Mouse (Mus musculus) splenic B cell, adult 2 months (primary cell): ENCODE data around the gene Synpo2.

ENCODE experiments used
- DNase-seq: peaks from one replicate; pipeline ENCODE4 v3.0.0-alpha.2; 2011; ENCODE audit warnings: low read depth, low spot score
- H3K27me3 ChIP-seq: 2 replicates; pipeline ENCODE4 v1.6.1; 2012; ENCODE audit warnings: mild to moderate bottlenecking, low read length, moderate library complexity, mixed read lengths; ENCODE audit not compliant: control insufficient read depth, poor library complexity, insufficient read depth, severe bottlenecking
- H3K36me3 ChIP-seq: 2 replicates; pipeline ENCODE4 v1.6.1; 2012; ENCODE audit warnings: mild to moderate bottlenecking, low read length, moderate library complexity, mixed read lengths; ENCODE audit not compliant: control insufficient read depth, poor library complexity, insufficient read depth, severe bottlenecking

Gene Synpo2

DNA sequence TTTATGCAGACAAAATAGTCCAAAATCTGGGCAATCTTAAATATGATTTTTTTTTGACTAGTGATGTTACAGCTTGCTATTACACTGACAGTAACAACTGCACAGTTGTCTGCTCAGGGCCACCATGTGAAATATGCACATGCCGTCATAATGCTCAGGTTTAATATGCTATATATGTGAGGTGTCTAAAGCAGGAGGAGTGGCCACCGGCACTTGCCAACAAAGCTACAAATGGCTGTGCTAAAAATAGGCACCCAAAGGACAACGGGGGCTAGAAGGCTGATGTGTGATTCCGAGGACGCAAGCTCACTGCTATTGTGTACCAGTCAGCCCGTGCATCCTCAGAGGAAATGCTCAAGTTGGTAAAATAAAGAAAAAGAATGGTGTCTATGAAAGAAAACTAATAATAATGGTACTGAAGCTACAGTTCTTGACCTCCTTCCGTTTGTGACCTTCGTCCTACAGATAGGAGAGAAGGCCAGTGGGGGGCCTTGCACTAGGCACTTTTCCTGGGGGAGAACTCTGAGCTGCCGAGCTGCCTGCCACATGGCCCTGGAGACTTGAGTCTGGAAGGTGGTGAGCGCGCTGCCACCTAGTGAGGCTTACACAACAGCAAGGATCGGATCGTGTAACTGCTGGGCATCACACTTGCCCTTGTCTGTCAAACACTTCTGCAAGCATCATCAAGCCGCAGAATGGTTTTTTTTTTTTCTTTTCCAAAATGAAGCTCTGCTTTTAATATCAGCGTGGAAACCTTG, 120.0 kb downstream of the Synpo2 start:
- no peak for DNase-seq
- H3K27me3 ChIP-seq = no peaks in the 10 kb centered on the region
- H3K36me3 ChIP-seq = no peaks in the 10 kb centered on the region

DNA sequence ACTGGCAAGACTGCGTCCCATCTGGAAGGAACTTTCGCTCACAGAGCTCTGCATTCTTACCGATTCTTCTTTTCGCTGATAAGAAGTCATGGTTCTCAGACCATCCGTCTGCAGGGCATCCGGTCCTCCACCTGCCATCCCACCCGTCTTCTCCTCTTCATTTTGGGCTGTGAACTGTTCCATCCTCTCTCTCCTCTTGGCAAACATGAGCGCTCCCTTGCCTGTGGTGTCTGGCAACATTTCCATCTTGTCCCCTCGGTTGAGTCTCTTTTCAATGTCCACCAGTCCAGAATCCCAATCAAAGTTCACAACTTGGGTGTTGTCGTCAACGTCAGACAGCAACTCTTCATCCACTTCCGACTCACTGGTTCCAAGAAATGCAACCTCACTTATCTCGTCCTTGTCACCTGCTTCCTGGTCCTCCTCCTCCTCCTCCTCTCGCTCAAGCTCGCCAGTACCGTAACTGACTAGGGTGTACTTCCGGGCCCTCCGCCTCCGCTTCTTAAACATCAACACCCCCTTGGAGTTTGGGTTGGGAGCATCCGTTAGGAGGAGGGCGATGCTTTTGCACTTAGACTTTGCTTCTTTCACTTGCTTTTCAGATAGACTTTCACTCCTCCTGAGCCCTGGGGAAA, 121.8 kb downstream of the Synpo2 start:
- H3K27me3 ChIP-seq = no peaks in the 10 kb centered on the region
- no peak for DNase-seq
- no peaks in the 10 kb centered on the region for H3K36me3 ChIP-seq

DNA sequence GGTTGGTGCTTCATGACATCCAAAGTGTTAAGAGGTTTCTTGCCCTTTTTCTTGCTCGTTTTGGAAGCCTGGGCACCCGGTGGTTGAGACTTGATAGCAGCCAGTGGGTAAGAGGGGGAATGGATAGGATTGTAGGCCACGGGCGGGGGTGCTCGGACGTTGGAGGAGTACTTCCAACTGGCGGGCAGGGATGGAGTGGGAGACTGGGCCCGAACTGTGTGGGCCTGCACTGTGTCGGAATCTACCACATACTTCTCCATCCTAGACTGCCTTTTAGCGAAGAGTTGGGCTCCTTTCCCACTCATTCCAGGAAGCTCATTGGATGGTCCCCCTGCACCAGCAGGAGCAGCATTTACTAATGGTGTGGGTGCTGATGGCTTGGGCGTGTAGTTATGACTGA, 123.2 kb downstream of the Synpo2 start:
- H3K27me3 ChIP-seq = no peaks in the 10 kb centered on the region
- no peaks in the 10 kb centered on the region for H3K36me3 ChIP-seq
- DNase-seq = no peak

DNA sequence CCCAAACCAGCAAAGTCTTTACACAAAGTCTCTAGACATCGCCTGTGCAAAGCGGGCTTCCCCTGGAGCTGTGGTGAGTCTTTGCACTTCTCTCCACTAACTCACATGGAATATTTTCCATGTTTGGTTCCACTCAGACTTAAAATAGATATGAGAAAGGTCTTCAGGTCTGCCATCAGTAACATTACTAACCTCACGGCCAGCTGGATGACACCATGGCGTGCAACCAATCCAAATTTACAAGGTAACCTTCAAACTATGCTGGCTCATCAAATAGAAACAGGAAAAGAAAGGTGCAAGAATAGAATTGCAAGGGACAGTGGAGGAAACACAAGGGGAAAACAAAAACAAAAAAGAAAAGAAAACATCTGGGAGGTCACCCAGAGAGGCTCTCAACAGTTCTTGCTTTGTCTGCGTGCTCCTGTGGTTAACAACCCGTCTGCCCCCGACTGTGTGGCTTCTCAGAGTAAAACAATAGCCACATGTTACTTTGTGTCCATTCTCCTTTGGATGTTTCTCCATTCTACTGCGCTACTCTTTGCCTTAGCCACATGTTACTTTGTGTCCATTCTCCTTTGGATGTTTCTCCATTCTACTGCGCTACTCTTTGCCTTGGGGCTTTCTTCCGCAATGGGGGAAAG, 124.8 kb downstream of the Synpo2 start:
- no peaks in the 10 kb centered on the region for H3K36me3 ChIP-seq
- no peak for DNase-seq
- no peaks in the 10 kb centered on the region for H3K27me3 ChIP-seq

DNA sequence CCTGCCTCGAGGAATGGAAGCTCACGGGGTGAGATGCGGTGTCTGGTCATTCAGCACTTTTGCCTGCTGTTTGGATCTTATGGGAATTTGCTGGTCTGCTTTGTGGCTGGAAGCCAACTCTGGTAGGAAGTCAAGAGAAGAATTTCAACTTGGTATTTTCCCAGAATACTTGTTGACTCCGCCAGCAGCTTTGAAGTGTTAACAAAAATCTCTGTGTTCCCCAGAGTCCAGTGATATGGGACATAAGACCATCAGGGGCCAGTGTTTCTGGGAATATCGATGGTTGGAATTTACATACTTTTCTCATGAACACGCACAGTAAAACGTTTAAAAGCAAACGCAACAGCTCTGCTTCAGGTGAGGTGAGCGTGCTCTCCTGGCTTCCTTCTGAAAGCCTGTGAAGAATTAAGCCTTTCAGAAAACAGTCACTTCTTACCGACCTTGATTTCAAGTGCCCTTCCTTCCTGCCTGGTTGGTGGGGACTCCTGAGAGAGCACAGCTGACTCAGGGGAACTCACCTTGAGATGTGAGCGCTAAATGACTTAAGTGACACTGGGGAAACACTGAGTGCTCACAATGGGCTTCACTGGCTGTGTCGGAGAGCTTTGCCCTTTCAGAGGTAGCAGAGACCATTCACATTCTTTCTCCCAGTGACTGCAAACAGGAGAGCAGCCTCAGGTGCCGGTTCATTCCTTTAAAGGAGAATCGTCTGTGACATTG, 128.0 kb downstream of the Synpo2 start:
- DNase-seq = no peak
- no peaks in the 10 kb centered on the region for H3K36me3 ChIP-seq
- no peaks in the 10 kb centered on the region for H3K27me3 ChIP-seq

DNA sequence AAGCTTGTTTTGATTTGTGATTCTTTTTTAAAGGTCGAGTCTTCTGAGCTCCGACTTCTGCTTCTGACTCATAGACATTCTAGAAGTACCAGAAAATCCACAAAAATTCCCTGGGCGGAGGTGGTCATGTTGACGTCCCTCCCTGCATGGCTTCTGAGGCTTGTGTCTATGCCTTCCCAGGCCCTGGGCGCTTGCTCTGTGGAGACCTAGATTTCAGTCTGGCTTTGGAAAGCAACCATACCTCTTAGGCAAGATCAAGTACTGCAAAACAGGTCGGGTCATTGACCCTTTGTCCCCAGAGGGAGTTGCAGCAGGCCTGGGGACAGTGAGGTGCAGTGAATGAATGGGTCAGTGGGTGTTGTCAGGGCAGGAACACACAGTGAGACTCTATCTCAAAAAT, 131.6 kb downstream of the Synpo2 start:
- no peak for DNase-seq
- no peaks in the 10 kb centered on the region for H3K36me3 ChIP-seq
- no peaks in the 10 kb centered on the region for H3K27me3 ChIP-seq

DNA sequence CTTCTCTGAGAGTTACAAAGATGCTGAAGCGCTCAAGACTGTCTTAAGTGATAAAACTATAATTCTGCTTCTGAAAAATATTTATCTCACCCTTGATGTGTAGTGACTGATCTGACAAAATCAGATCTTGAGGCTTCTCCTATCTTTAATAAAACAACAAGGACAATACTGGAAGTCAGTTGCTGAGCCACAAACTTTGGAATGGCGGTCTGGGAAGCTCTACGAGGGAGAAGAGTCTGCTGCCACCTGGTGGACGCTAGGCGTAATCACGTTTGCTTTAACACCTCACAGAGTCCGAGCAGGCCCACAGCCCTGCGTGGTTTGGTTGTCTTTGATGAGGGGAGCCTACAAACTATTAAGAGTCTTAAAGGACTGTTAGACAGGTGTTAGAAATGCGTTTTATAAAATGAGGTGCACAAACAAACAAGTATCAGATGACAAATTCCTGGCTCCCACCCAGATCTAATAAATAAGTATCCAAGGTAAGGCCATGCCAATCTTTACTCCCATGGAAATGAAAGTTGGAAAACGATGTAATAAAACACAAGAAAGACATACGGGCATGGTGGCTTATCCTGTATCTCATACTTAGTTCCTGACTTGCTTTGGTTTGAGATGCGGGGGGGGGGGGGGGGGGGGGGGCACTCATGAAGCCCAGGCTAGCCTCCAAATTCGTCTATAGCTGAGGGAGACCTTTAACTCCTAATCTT, 132.6 kb downstream of the Synpo2 start:
- Histone ChIP-seq H3K27me3 (no peaks in the 10 kb centered on the region), H3K36me3 (no peaks in the 10 kb centered on the region)
- DNase-seq = peak; percentile 74

DNA sequence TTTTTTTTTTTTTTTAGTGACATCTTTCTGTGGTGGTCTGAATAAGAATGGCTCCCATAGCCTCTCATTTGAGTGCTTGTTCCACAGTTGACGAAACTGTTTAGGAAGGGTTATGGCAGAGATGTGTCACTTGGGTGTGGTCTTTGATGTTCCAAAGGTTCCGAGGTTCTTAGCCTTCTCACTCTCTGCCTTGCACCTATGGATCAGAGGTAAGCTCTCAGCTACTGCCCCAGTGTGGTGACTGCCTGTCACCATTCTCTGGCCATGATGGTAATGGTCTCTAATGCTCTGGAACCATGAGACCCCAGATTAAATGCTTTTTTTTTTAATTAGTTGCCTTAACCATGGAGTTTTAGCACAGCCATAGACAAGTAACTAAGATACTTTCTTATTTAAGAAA, 134.2 kb downstream of the Synpo2 start:
- no peaks in the 10 kb centered on the region for H3K27me3 ChIP-seq
- no peak for DNase-seq

DNA sequence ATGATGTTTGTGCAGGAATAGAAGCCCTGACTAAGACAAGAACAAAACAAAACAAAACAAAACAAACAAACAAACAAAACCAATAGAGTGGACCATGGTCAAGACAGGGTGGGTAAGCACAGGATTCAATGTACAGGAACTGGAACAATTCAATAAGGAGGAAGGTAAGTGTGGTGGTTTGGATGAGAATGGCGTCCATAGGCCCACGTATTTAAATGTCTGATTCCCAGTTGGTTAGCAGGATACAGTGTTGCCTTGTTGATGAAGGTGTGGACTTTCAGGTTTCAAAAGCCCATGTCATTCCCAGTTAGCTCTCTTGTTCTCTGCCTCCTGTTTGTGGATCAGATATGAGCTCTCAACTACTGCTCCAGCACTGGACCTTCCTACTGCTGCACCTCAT, 140.8 kb downstream of the Synpo2 start:
- Histone ChIP-seq H3K27me3 (no peaks in the 10 kb centered on the region), H3K36me3 (no peaks in the 10 kb centered on the region)
- DNase-seq = no peak

More for the DNA sequence above, 134.2 kb downstream of the Synpo2 start:
- H3K36me3 ChIP-seq = no peaks in the 10 kb centered on the region

DNA sequence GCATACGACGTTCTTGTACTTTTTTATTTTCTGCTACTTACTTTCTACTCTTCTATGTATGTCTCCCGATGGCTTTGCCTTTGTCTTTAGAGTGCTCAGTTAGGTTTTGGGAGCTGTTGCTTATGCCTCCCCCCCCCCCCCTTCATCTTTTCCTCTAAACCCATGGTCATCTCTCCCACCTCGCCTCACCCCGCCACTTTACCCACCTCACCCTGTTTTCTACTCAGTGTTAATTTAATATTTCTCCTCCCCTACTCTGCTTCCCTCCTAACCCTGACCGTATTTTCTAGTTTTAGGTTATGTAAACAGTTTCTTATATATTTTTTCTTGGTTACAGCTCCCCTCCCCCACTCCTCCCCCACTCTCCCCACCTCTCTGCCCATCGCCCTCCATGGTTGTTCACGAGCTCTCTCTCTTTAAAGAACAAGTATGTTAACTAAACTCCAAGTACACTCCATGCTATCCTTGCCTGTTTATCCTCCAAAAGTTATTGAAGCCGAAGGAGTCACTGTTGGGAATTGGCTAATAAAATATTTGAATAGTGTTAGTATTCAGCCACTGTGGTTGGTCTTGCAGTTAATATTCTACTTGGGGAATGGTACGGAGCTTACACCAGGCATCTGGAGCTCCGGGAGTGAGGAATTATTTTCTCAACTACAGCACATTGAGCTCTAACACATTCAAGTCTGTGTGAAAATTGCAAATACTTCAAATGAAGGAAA, 142.1 kb downstream of the Synpo2 start:
- no peaks in the 10 kb centered on the region for H3K36me3 ChIP-seq
- DNase-seq = no peak
- H3K27me3 ChIP-seq = no peaks in the 10 kb centered on the region

DNA sequence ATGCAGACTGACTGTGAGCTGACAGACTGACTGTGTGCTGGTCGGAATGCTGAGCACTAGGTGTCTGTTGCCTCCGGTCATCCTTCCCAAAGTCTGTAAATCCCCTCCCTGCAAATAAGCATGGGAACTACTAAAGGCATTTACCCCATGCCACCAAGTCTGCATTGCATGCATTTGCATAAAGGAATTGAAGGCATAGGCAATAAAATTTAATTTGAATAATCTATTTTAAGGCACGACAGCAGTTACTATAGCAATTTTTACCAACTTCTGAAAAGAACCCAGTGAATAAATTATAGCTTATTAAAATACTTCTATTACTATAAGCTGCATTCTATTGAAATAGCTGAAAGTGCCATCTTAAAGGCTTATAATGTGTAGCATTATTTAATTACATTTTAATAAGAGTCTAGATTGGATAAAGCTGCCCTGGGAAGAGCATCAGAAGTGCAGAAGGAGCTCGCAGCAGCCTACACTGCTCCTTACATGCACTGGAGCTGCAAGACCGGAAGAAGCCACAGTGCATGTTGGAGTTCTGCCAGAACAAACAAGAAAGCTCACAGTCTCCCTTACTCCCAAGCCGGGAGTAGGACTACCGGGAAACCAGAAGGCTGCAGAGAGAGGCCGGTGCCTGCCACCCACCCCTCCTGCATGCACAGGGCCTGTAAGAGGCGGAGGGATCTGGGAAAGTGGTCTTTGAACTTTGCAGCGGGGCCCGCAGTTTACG, 142.9 kb downstream of the Synpo2 start:
- no peaks in the 10 kb centered on the region for H3K36me3 ChIP-seq
- no peaks in the 10 kb centered on the region for H3K27me3 ChIP-seq
- no peak for DNase-seq

DNA sequence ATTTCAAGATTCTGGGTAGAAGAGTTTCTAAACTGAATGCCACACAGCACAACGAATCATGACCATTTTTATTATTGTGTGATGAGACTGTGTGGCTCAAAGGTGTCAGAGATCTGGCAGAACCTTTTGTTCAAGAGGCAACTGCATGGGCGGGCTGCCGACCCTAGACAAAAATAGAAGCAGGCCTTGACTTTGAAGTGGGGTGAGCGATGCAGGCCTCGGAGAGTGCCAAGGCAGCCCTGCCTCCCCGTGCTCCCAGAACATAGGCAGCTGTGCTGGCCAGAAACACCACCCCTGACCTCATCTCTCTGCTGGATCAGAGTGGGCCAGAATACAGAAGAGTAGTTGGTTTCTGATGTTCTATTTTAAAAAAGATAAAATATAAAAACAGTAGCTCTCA, 143.5 kb downstream of the Synpo2 start:
- no peaks in the 10 kb centered on the region for H3K36me3 ChIP-seq
- no peak for DNase-seq
- no peaks in the 10 kb centered on the region for H3K27me3 ChIP-seq

DNA sequence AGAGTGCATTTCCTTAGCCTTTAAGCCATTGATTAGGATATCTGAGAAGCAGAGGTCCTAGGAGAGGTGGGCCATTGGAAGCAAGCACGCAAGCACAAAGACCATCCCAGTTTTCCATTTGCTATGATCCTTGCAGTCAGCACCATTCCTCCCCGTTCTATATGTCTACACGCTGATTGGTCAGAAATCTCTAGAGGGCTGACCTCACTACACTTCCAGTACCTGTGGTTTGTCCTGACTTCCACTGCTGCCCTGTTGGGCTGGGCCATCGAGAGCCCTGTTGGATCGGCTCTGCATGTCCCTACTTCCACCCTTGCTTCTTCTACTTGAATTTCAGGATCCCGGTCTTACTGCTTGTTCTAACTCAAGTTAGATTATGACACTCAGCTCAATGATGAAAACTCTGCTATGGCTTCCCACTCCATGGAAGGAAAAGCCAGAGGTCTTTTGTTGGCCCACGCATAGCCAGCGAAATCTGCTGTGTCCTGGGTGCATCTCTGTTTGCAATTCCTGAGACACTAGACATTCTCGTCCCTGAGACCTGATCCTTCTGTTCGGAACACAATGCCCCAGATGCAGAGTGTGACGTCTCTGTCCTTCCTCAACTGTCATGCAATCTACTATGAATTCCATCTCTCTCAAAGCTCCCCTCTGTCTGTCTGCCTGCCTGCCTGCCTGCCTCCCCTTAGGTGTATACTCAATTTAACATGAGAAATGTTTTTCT, 146.5 kb downstream of the Synpo2 start:
- Histone ChIP-seq H3K27me3 (no peaks in the 10 kb centered on the region), H3K36me3 (no peaks in the 10 kb centered on the region)
- no peak for DNase-seq
